Mouse (Mus musculus): ENCODE results near the gene Sgms1.

The Sgms1 gene

GRCm38 (mm10) chr19:32389001-32389871 is at the start of gene Sgms1:
TSS of gene Sgms1 (minus strand) at chr19:32389714.
- DNase-seq (ENCODE audit: low spot score in 2 of 2): peak; percentile 92

DNA sequence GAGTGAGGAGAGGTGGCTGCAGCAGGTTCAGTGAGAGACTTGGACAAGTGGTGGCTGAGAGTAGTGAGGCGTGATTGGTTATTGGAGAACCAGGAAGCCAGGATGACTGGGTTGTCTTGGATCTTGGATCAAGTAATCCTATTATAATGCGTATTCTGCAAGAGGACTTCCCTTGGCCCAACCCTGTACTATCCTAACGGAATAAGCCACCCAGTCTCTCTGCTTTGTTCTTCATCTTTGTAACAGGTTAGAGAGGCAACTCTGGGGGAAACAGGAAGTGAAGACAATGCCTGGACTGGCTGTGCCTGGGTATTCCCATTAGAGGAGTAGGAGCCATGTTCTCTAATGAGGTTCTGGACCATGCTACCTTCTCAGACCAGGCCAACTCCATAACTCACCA is 36.3 kb upstream of the Sgms1 start:
- no peak for DNase-seq (ENCODE audit: low spot score in 2 of 2)

DNA sequence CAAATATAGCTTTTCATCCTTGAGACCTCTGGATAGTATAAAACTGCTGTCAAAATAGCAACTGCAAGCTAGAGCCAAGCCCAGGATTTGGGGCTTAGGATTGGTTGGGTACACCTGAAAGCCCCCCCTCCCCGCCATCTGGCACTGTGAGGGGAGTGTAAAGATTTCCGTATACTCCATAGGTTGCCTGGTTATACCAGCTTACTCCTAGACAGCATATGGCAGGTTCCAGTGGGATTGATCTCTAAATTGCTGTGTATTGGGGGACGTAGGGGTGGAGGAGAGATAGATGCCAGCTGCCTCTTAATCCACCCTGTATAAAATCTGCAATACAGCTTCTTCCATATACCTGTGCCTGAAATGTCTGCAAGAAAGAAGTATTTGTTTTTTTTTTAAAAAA is 35.2 kb upstream of the Sgms1 start:
- no peak for DNase-seq (ENCODE audit: low spot score in 2 of 2)

DNA sequence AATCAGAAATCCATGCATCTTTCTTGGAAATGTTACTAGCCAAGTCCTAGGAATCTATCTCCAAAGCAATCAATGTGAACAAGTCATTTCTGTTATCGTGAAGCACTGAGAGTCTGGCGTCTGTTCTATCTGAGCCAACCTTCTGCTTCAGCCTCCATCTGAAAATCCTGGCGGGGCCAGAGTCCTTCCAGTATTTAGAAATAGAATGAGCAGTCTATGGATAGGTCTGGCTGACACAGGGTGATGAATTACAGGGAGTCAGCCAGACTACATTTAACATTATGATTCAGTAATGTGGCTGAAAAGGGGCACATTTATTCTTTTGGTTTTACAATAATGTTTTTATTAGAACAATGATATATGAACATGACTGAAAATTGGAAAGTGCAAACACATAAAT is 29.6 kb upstream of the Sgms1 start:
- peak in 1 of 2 experiments; percentile 8 for DNase-seq (ENCODE audit: low spot score in 2 of 2)

DNA sequence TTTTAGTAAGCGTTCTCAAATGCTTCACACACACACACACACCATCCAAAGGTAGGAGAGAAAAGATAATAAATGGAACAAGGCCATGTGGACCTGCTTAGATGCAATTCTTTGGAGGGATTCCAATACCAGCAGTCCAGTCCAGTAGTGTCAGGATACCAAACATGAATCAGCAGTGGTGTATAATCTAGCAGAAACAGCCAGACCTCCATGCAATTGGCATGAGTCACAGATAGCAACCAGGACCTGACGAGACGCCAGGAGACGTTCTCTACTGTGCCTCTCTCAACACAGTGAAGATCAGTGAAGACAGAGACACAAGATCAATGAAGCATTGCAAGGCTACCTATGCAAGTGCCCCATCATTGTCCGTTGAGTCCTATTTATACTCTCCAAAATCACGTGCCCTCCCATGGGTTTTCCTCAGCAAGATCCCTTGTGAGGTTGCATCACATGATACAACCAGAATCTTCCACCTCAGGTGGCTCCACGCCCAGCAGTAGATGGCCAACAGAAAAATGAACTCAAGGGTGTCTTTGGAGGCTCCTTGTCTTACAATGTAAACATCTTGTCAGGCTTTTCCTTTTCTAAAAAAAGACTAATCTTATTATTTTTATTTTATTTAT is 27.3 kb upstream of the Sgms1 start:
- DNase-seq (ENCODE audit: low spot score in 2 of 2): no peak

GRCm38 (mm10) chr19:32409603-32410360 is 20.3 kb upstream of the Sgms1 start:
- no peak for DNase-seq (ENCODE audit: low spot score in 2 of 2)

DNA sequence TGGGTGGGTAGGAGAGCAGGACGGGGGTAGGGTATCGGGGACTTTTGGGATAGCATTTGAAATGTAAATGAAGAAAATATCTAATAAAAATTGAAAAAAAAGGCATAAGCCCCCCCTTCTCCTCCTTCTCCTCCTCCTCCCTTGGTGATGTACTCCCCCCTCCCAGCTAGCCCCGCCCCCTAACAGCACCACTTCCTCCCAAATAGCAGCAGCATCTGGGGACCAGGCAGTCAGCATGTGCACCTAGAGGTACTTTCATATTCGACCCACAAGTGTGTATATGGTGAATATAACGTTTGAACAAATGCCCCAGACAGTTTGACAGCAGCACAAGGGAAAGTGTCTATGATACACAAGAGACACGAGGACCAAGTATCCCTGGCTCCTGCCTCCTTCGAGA is 17.2 kb upstream of the Sgms1 start:
- DNase-seq (ENCODE audit: low spot score in 2 of 2): no peak

GRCm38 (mm10) chr19:32404386-32404785 is 14.9 kb upstream of the Sgms1 start:
- DNase-seq (ENCODE audit: low spot score in 2 of 2): no peak

DNA sequence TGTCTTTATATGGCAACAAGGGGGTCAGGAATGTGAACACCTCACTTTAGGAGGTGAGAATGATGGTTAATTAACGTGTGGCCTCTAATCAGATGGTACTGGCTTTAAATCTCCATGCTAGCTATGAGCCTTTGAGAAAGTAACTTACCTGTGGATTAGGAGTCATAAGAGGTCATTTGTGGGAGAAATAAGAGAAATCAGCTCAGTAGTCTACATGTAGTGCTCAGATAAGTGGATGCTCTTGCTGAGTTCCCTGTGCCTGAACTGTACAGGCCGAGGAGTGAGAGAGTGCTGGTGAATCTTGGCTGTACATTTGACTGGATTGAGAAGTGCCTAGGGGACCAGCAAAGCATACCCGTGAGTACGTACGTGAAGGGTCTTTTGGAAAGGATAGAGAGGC is 14.3 kb upstream of the Sgms1 start:
- DNase-seq (ENCODE audit: low spot score in 2 of 2): no peak

DNA sequence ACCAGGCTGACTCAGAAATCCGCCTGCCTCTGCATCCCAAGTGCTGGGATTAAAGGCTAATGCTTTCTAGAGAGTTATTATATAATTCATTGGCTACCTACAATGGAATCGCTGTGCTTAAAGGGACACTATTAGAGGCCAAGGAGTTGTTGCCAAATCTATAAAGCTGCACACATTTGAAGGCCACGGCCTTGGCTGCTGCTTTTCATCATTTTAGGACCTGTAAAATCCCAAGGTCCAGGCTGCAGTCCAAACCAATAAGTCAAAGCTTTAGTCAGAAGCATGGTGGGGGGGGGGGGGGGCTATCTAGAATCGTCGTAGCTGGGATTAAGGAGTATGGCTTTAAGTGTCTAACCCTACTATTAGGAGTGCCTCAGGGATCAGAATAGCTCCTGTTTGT is 9.0 kb upstream of the Sgms1 start:
- DNase-seq (ENCODE audit: low spot score in 2 of 2): no peak

DNA sequence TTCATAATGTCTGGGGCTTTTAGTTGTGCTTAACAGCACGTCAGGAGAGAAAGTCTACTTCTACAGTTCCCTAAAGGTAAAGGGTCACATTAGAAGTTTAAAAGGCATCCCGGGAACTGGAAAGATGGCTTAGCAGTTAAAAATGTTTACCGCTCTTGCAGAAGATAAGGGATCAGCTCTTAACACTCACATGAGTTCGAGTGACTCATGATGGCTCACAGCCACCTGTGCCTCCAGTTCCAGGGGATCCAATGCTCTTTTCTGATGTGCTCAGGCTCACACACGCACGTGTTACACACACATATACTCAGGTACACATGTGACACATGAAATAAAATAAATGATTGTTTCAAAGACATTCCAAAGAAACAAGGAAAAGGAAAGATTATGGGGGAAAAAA is 6.8 kb upstream of the Sgms1 start:
- no peak for DNase-seq (ENCODE audit: low spot score in 2 of 2)

GRCm38 (mm10) chr19:32394825-32395224 is 5.3 kb upstream of the Sgms1 start:
- no peak for DNase-seq (ENCODE audit: low spot score in 2 of 2)

GRCm38 (mm10) chr19:32393758-32394450 is 4.4 kb upstream of the Sgms1 start:
- no peak for DNase-seq (ENCODE audit: low spot score in 2 of 2)

DNA sequence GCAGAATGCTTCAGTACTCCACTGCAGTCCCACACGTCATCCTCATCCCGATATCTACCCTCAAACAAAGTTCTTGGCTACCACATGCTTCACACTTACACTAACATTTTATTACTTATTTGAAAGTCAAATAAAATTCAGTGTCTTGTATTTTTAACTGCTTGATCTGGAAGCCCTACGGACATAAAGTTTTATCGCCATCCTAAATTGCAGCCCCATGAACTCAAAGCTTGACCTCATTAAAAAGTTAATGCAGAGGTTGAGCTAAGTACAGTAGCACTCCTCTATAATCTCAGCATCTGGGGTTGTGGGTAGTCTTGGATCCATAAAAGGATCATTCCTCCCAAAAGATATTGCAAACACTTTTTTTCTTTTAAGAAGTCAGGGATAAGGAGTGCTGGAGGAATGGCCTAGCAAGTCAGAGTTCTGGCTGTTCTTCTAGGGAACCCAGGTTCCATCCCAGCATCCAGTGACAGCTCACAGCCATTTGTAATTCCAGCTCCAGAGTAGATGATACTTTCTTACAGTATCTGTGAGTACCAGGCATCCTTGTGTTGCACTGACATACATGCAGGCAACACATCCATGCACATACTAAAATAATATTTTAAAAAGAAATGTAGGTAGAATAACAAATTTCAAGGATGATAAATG is 3.7 kb upstream of the Sgms1 start:
- no peak for DNase-seq (ENCODE audit: low spot score in 2 of 2)

DNA sequence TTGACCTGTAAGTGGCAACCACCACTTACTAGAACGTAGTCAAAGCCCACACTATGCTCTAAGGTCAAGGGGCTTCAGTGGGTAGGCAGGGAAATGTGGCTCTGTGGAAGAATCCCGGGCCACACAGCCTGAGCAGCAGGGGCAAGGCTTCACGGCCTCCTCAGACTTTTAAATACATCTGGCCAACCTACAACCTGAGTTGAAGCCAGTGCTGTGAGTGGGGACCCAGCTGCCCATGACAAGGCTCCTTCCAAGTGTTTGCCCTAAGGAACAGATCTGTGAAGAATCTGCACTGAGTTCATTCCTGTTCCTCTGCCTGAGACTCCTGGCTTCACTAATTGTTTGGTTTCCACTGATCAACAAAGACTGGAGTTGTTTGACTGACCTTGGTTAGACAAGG is 1.9 kb upstream of the Sgms1 start:
- no peak for DNase-seq (ENCODE audit: low spot score in 2 of 2)

GRCm38 (mm10) chr19:32390116-32390515 is 602 bp upstream of the Sgms1 start:
- DNase-seq (ENCODE audit: low spot score in 2 of 2): no peak

DNA sequence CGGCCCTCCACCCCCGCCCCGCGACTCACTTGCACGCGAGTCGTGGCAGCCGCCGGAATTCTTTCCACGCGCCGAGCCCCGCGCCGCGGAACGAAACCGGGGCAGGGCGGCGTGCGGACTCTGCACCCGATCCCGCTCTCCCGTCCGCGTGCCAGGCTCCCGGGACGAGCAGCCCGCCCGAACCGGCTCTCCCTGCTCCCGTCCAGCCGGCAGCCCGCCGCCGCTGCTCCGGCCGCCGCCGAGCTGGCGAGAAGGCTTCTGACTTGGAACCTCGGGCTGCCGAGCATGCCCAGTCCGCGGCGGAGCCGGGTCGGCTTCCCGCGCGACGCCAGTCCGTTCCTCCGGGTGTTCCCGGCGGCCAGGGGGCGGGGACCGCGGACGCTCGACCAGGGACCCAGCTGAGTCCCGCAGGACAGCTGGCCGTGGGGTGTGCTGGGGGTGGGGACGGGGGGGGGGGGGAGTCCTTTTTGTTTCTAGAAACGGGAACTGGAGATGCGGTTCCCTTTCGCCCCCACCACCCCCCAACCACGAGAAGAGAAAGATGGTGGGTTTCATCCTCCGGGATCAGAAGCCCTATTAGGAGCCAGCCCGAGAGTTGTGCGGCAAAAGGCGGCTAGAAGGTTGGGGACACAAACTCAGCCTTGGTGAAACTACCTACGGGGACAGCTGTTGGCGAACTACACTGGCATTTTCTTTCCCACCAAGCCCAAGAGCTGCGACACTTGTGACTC is 1.2 kb downstream of the Sgms1 start:
- DNase-seq (ENCODE audit: low spot score in 2 of 2): peak; percentile 91 to 96

- DNase-seq (ENCODE audit: low spot score in 2 of 2): peak; percentile 34 to 51
Observed at GRCm38 (mm10) chr19:32387403-32388190, 1.9 kb downstream of the Sgms1 start.

GRCm38 (mm10) chr19:32386556-32387402 is 2.7 kb downstream of the Sgms1 start:
- peak; percentile 38 to 49 for DNase-seq (ENCODE audit: low spot score in 2 of 2)
